Mouse (Mus musculus) heart, postnatal 25 days (tissue): ENCODE measurements around the gene Camkmt. TPM values are rescaled to one million over a fixed set of nuclear protein-coding genes. Genes with fewer than 3 reads are reported as not detected.

Experiments
- DNase-seq: peaks from one replicate; pipeline ENCODE4 v3.0.0; 2022; ENCODE audit warnings: low spot score
- intact Hi-C: fragments of 180-260 bp; cut with DNase I; formaldehyde crosslinking; loops from one replicate; pipeline ENCODE4 v1.15.1; 2025
- total RNA-seq, 2 experiments: library from RNA; stranded (reverse); gene quantifications; 2 replicates each; pipeline ENCODE4 v1.2.3; 2021

Gene Camkmt
- 1 to 10 TPM; 2.2 to 2.5 TPM for total RNA-seq

DNA sequence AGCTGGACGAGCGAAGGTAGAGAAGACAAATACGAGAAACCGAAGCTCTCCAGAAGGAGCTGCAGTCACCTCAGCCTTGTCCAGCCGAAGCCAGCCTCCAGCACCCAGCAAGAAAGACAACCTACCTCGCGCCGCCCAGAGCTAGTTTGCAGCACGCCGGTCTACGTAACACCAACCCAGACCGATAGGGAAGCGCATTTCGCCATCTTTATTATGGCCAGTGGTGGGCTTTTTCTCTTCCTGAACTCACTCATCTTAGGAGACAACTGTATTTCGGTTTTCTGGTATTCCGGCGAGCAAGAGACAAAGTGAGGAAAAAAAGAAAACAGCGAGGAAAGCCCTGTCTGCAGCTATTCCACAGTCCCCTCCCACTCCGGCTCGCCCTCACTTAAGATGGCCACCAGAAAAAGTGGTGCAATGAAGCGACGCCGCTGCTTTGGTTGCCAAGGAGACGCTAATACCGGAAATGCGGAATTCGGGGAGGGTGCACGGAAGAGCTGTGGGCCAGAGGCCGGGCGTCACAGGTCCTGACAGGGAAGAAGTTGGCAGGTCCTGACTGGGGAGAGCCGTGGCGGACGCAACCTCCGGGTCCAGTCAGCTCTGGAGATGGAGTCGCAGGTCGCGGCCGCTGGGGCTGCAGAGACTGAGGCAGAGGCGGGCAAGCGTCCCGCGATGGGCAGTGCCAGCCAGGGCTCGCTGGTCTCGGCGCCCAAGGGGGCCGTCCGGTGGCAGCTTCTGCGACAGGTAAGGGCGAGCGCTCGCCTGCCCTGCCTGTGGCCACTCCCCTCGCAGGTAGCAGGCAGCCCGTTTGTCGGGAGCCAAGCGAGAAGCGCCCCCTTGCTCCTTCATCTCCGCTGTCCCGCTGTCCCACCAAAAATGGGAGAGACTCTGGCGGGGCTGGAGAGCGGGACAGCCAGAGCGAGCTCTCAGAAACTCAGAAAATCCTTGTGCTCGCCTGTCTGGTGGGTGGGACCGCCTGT, at the start of gene Camkmt, which contains the start of gene Prepl:
Gene Camkmt, plus strand, starts transcription at position 433 of the 980 bp plus-strand sequence.
Gene Prepl, minus strand, starts transcription at position 122 of the 980 bp plus-strand sequence.
- peak; percentile 93 for DNase-seq
- intact Hi-C loops: loop anchor here (5.0 kb wide), 3 partner anchors 133 to 298 kb away; partner anchors contain the start of genes Lrpprc and Ppm1b

DNA sequence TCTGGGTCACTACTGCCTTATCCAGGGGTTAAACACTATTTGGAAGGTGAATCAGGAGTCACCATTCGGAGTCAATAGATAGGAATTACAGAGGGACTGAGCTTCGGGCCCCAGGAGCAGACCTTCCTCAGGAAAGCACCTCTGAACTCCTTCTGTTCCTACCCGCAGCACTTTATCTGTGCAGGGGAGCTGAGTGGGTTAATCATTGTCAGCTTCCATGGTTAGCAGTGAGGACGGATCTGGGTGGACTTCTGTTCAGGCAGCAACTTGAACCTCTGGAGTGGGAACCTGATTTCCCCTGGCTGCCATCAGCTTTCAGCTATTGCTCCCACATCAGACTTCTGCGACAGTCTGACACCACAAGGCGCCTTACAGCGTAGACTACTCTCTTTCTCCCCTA, 49.4 kb upstream of the Camkmt start:
- DNase-seq: no peak
- intact Hi-C loops: no loop called here

DNA sequence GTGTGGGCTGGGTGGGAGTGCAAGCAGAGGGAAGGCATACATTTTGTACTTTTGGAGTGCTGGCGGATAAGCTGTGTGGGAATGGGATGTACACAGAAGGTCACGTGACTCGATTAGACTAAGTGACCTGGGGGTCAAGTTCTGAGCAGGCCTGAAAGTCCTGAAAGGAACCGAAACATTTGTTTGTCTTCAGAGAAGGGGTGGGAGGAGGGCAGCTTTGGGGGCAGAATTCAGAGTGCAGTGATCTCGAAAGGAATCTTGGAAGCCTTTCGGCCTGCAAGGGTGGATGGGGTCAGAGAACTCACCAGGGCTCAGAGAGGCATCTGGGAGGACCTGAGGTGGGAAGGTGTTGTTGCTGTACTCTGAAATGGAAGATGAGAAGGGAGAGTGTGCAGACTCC, 47.9 kb upstream of the Camkmt start:
- intact Hi-C loops: no loop called here
- DNase-seq: no peak

DNA sequence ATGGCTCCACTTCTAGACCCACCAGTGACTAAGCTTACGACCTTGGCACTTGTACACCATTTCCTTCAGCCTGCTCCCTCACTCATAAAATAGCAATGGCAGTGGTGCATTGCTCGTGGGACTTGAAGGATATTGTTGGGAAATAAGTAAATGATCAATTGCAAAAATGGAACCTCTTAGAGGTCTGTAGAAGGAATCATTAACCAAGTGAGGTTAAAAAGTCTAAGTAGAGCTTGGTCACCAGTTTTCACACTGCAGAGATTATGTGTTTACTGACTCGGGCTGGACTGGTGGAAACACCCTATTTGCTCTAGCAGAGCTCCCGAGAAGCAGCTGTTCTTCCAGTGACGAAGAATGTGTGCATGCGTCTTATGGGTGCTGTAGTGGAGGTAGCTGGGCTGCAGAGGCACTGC, 46.9 kb upstream of the Camkmt start:
- intact Hi-C loops: no loop called here
- no peak for DNase-seq

DNA sequence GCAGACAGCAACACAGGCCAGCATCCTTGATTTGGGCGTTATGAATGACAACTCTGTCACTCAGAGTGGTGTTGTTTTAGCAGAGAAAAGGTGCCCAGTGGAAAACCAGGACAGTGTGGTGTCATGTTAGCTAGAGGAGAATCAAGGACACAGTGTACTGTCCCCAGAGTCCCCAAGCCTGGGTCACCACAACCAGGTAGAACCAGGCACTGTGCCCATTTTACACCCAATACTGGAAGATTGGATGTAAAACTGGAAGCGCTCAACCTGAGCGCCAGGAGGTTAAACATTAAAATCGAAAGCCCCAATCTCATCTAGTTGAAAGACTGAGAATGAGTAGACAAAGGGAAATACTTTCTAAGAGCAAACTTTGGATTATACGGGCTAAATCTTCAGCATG, 45.9 kb upstream of the Camkmt start:
- intact Hi-C loops: no loop called here
- no peak for DNase-seq

DNA sequence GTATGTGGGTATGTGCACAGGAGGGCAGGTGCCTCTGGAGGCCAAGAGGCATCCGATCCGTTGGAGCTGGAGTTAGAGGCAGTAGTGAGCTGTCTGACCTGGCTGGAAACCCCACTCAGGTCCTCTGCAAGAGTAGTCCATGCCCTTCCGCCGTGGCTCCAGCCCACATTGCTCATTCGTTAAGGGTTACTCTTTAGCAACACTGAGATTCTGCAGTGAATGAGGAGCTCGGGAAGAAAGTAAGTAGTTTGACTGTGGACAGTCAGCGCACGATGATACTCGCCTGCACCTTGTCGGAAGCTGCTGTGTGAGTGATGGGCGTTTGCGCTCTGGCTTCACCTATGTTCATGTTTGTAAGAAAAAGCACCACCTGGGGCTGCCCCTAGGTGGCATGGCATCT, 45.2 kb upstream of the Camkmt start:
- no peak for DNase-seq
- intact Hi-C loops: no loop called here

DNA sequence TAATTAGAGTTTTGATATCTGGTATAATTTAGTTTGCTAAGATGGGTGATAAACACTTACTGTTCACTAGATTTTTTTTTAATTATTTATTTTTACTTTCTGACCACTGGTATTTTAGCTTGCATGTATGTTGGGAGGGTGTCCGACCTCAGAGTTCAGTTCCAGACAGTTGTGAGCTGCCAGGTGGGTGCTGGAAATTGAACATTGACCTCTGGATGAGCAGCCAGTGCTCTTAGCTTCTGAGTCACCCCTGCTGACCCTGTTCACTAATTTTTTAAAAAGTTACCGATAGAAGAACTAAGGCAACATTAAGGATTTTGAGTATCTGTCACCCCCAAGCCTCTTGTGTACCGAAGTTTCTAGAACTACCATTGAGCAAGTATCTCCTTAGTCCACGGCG, 42.0 kb upstream of the Camkmt start:
- intact Hi-C loops: no loop called here
- no peak for DNase-seq

DNA sequence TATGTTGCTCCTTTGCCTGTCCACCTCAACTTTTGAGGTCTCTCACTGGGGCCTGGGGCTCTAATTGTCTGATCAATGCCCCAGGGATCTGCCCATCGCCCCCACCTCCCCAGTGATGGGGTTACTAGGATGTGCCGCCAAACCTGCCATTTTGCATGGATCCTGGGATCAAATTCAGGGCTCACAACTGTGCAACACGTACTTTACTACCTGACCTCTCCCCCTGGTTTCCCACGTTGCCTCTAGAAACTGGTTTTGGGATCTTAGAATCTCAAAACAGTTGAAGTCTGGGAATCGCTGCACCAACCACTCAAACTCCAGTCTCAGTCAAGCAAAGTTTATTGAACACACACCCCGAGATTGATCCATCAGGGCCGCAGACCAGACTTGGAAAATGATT, 32.1 kb upstream of the Camkmt start:
- intact Hi-C loops: no loop called here
- no peak for DNase-seq

DNA sequence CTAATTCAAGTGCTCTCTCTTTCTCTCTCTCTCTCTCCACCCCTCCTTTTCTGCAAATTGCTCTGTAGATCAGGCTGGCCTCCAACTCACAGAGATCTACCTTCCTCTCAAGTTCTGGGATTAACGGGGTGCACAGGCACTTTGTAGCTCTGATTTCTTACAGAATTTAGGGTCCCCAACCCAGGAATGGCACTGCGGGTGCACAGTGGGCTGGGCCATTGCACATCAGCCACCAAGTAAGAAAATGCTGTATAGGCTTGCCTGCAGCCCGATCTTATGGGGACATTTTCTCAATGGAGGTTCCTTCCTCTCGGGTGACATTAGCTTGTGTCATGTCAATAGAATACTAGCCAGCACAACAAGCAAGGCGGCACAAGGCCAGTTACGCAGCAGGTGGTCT, 31.2 kb upstream of the Camkmt start:
- no peak for DNase-seq
- intact Hi-C loops: no loop called here

DNA sequence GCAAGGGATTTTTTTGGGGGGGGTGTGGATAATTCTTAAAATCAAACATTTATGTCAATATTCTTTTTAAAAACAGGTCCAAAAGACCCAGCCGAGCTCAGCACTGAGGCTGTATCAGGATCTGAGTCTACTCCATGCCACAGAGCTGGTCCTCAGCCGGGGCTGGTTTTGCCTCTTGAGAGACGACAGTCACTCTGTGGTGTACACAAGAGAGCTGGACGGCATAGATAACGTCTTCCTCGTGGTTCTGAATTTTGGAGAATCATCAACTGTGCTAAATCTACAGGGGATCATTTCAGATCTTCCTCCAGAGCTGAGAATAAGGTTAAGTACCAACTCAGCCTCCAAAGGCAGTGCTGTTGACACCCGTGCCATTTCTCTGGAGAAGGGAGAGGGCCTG, 26.8 kb upstream of the Camkmt start:
- intact Hi-C loops: no loop called here

DNA sequence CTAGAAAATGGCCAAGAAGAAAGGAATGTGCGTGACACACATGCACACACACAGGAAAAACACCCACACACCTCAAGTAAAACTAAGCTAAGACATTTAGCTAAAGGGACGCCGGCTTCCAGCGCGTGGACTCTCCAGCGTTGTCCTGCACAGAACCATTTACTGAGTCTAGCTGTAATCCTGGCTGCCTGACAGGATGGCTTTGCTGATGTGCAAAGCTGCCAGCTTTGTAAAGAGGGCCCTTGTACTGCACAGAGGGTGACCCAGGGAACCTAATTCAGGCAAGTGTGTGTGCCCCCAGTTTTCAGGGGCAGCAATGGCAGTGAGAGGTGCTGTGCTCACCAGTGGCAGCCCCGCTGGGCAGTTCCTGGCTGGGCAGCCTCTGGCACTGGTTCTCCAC, 23.0 kb upstream of the Camkmt start:
- intact Hi-C loops: no loop called here
- no peak for DNase-seq

More for the DNA sequence above, 26.8 kb upstream of the Camkmt start:
- no peak for DNase-seq

DNA sequence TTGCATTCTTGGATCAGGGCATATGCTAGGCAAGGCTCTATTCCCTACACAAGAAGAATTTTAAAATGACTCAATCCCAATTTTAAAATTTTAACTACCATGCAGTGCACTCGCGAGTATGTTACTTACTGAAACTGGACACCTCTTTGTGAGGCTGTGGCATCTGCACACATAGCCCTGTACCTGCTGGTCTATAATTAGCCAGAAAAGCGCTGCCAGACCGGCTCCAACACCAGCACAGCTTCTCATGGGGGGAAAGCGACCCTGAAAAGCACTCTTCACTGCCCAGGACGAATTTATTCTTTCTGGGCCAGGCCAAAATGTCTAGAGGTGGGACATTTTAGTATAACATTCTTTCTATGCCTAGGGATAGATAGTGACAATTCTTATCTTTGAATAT, 19.7 kb upstream of the Camkmt start:
- intact Hi-C loops: no loop called here
- no peak for DNase-seq

DNA sequence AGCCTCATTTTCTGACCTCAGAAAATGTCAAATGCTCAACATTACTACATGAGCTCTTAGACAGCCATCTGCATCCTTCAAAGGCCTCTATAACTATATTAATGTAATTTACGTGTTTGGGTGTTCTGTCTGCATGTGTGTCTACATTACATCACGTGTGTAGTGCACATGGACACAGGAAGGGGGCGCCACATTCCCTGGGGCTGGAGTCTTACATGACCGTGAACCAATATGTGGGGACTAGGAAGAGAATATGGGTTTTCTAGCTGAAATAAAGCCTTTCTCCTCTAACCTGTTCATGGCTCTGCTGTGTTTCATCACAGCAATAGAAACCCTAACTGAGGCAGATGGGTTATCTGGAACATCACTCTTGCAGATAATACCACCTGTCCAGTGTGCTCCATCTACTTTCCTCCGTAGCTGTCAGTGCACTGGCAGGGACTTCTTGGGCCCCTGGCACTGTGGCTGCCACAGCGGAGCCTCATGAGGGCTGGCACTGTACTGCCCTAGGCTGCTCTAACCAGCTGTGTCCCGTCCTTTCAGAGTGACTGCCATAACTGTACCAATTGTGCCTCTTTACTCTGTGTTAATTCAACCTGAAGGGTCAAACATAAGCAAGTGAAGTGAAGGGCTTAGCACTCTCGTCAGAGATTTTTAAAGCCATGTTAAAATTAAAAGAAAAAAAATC, 19.1 kb upstream of the Camkmt start:
- intact Hi-C loops: no loop called here

DNA sequence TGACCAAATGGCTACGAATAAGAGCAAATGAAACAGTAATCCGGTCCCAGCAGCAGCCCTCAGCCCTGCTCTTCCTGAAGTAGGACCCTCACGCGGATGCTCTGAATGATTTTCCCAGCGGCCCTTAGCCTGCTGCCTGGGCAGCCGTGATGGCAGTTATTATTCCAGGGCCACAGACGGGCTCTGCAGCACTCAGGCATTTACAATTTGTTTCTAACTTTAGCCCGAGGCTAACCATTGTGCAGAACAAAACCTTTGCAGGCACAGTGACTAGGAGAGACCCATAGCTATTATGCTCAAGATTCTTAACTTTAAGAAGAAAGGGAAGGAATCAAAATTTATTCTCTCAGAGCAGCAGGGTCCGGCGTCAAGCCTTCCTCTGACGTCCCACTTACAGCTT, 18.0 kb upstream of the Camkmt start:
- no peak for DNase-seq
- intact Hi-C loops: no loop called here

More for the DNA sequence above, 19.1 kb upstream of the Camkmt start:
- DNase-seq: no peak

DNA sequence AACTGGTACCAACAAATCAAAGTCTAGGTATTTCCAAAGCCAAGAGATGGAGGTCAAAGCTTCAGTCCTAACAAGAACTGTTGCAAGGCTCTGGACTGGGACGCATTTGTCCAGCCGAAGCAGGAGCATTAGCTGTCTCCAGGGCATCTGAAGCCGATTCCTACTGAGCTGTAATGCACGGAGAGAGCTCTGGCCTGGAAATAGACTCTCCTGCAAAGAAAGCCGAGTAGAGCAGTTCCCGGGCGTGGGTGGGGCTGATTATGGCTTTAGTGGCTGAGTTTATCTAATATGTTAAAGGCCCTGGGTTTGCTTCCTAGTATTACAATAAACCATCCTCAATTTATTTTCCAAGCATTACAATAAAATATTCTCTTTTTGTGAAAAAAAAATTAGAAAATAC, 17.1 kb upstream of the Camkmt start:
- DNase-seq: no peak
- intact Hi-C loops: no loop called here

DNA sequence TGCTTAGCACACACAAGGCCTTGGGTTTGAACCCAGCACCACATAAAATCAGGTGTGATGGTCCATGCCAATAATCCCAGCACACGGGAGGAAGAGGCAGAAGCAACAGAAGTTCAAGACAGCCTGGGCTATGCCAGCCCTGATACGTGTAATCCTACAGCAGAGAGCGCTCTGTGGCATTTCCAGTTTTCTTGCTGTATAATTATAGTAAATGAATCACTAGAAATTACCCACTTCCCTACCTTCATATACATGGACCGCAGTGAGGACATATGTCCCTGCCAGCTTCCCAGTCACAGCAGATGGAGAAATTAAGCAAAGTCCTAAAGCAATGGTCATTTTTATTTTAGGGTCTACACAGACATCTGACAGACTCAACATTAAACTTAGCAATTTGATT, 16.3 kb upstream of the Camkmt start:
- DNase-seq: no peak
- intact Hi-C loops: no loop called here

DNA sequence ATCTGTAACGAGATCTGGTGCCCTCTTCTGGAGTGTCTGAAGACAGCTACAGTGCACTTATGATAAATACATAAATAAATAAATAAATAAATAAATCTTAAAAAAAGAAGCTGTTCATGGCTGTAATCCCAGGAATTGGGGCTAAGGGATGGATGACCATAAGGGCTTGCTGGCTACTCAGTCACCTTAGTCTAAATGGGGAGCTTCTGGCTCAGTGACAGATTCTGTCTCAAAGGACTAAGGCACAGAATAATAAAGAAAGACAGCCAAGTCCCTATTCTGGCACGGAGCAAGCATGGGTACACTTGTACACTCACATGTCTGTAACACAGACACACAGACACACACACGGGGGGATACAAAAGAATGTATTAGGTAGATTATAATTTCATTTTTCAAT, 11.1 kb upstream of the Camkmt start:
- intact Hi-C loops: no loop called here
- DNase-seq: no peak

DNA sequence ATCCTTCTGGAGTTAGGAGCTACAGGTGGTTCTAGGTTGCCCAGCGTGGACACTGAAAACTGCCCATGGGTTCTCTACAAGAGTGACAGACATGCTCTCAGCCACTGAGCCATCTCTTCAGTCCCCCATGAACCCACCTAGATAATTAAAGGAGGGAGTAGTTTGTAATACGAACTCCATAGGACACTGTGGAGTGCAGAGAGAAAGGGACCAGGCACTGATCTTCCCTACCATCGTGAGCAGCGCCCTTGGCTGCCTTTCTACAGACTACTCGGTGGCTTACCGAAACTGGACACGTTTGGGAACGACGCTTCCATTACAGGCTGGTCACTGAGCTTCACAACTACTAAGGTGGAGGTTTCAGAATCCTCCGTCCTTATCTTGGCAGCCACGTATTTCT, 9.6 kb upstream of the Camkmt start:
- no peak for DNase-seq
- intact Hi-C loops: no loop called here

DNA sequence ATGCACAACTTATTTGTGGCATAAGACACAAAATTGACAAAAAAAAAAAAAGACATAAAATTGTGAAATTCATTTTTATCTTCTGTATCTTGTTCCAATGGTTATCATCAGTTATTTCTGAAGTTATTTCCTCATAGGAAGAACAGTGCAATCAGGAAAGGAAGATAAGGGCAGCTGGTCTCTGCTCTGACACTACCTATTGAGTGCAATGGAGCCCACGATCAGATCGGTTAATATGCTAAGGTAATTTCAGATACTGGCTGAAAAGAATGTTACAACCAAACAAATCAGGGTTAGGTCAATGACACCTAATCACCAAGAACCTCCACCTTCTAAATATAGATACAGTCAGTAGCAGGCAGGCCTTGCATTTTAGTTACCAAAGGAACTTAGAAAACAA, 5.0 kb upstream of the Camkmt start:
- no peak for DNase-seq
- intact Hi-C loops: no loop called here

DNA sequence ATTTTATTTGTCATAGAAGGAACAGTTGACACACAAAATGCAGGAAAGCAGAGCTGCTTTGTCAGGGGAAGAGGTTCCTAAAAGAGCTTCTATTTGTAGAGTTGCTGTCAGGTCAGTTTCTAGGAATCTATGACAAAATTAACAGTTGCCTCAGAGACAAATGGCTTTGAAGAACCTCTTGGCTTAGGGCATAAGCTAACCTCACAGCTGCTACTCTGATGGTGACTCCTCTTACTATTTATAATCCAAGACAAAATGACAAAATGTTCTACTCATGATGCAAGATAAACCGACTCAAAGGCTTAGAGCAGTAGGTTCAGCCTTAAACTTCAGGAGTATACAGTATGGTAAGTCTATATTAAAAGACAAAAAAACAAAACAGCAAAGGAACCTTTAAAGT, 3.9 kb upstream of the Camkmt start:
- no peak for DNase-seq
- intact Hi-C loops: no loop called here

DNA sequence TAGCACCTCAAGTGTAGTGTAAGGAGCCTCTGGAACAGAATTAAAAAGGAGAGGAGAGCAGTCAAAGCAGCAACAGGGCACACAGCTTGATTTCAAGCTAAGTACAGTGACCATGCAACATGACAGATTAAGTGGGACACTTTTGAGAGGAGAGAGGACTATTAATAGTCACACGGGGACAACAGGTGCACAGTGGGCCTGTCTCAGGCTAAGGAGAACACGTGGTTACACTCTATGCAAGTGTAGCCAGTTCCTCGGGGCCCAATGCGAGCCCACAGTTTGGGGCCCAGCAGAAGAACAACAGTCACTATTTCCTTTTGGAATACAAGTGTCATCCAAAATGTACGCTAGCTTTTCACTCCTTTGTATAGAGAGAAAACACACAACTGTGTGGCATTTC, 2.8 kb upstream of the Camkmt start:
- intact Hi-C loops: no loop called here
- DNase-seq: no peak
